Mouse (Mus musculus) heart, embryonic 11.5 days (tissue): Measurements from ENCODE around the gene Cyp20a1. TPM values are rescaled to one million over a fixed set of nuclear protein-coding genes. Genes with fewer than 3 reads are reported as not detected.
A peak's percentile ranks its signal among the peaks of the same experiment; 100 is the strongest.

Experiments
- ATAC-seq: fragments of 200-750 bp; cut with Nextera tagmentation; replicated peaks from 2 replicates; pipeline ENCODE4 v1.8.0; 2017; ENCODE audit warnings: moderate library complexity; ENCODE audit not compliant: insufficient number of reproducible peaks, low FRiP score, low TSS enrichment
- H3K27ac ChIP-seq: fragments of 300-500 bp; sonication (generic); 2 replicates; pipeline ENCODE4 v1.5.1; 2014; ENCODE audit warnings: mild to moderate bottlenecking, low read depth, low read length
- H3K27me3 ChIP-seq: fragments of 300-500 bp; sonication (generic); 2 replicates; pipeline ENCODE4 v1.6.1; 2014; ENCODE audit warnings: mild to moderate bottlenecking, low read length, mixed read lengths; ENCODE audit not compliant: control insufficient read depth, insufficient read depth
- H3K36me3 ChIP-seq: fragments of 300-500 bp; sonication (generic); 2 replicates; pipeline ENCODE4 v1.6.1; 2014; ENCODE audit warnings: mild to moderate bottlenecking, low read length, moderate library complexity, mixed read lengths; ENCODE audit not compliant: control insufficient read depth, insufficient read depth
- H3K4me1 ChIP-seq: fragments of 300-500 bp; sonication (generic); 2 replicates; pipeline ENCODE4 v1.6.1; 2014; ENCODE audit warnings: low read length; ENCODE audit not compliant: control insufficient read depth, insufficient read depth
- H3K4me2 ChIP-seq: fragments of 300-500 bp; sonication (generic); 2 replicates; pipeline ENCODE4 v1.6.1; 2014; ENCODE audit warnings: mild to moderate bottlenecking, moderate library complexity
- H3K4me3 ChIP-seq: fragments of 300-500 bp; sonication (generic); 2 replicates; pipeline ENCODE4 v1.5.1; 2014; ENCODE audit warnings: low read depth, low read length
- H3K9ac ChIP-seq: fragments of 300-500 bp; sonication (generic); 2 replicates; pipeline ENCODE4 v1.6.1; 2014; ENCODE audit warnings: mild to moderate bottlenecking, low read depth, low read length, moderate library complexity
- H3K9me3 ChIP-seq: fragments of 300-500 bp; sonication (generic); replicated peaks from 2 replicates; pipeline ENCODE4 v1.6.1; 2016; ENCODE audit warnings: low read length; ENCODE audit not compliant: control insufficient read depth
- WGBS: fragments of 180-500 bp; shearing (Covaris S2); extraction: QIAGEN DNeasy Blood & Tissue Kit; methylation state at CpG from one replicate; pipeline ENCODE4 v1.1.7; 2014; ENCODE audit not compliant: insufficient replicate concordance; 5-methylcytosine and 5-hydroxymethylcytosine counted together
- polyA plus RNA-seq: library from polyadenylated mRNA; unstranded; fragments of >200 nt; fragmentation: Nextera tagmentation; extraction: Ambion mirVana; gene quantifications from 2 replicates; pipeline ENCODE4 v1.2.1, GENCODE M21; 2014

Cyp20a1 gene
- polyA plus RNA-seq, result 23.6 and 28.8 TPM in 2 replicates

- H3K36me3 ChIP-seq, result peaks cover 6% of the 10 kb centered on the region
- whole genome bisulfite sequencing, result 2% methylated on average over 60 of the region's 60 CpGs
These were observed at the start of gene Cyp20a1 for GRCm38 (mm10) chr1:60342808-60343629. Gene Cyp20a1 (plus strand): TSS chr1:60343323.

GRCm38 (mm10) chr1:60293921-60294320, 49.2 kb upstream of the Cyp20a1 start:
- Histone ChIP-seq H3K4me1 (no peaks in the 10 kb centered on the region), H3K4me3 (no peak overlapping the region), H3K4me2 (no peak overlapping the region), H3K36me3 (peaks cover 9% of the 10 kb centered on the region; the same call in 1 of the 2 replicates), H3K9ac (no peak overlapping the region), H3K27me3 (no peaks in the 10 kb centered on the region), H3K9me3 (no peaks in the 10 kb centered on the region), H3K27ac (no peak overlapping the region)
- 73% methylated on average over 1 of the region's 1 CpGs for WGBS
- ATAC-seq, result no peak

More at GRCm38 (mm10) chr1:60342808-60343629, at the start of gene Cyp20a1:
- Histone ChIP-seq H3K27me3 (no peaks in the 10 kb centered on the region), H3K4me1 (peaks cover 10% of the 10 kb centered on the region; the same call in 1 of the 2 replicates), H3K4me3 (peak within 1 kb of the TSS; percentile 52), H3K9me3 (no peaks in the 10 kb centered on the region), H3K27ac (peak within 1 kb of the TSS; percentile 94), H3K4me2 (peak within 1 kb of the TSS; percentile 68), H3K9ac (peak within 1 kb of the TSS; percentile 71)
- peak; percentile 98 for ATAC-seq

GRCm38 (mm10) chr1:60343630-60344455, 720 bp downstream of the Cyp20a1 start:
- WGBS, result 13% methylated on average over 14 of the region's 14 CpGs
- H3K4me3 ChIP-seq, result peak overlapping the region; percentile 52
- 0 out of 2 replicates have a peak, but pooled peaks cover 3% of the 10 kb centered on the region for H3K36me3 ChIP-seq
- peak overlapping the region; percentile 94 for H3K27ac ChIP-seq
- H3K4me2 ChIP-seq, result peak overlapping the region; percentile 68
- peaks cover 10% of the 10 kb centered on the region; the same call in 1 of the 2 replicates for H3K4me1 ChIP-seq
- peak overlapping the region; percentile 71 for H3K9ac ChIP-seq
- no peaks in the 10 kb centered on the region for H3K27me3 ChIP-seq
- no peaks in the 10 kb centered on the region for H3K9me3 ChIP-seq
- ATAC-seq, result no peak

- peaks cover 5% of the 10 kb centered on the region; the same call in 1 of the 2 replicates for H3K9me3 ChIP-seq
- peaks cover 10% of the 10 kb centered on the region; the same call in 1 of the 2 replicates for H3K4me1 ChIP-seq
- no peak for ATAC-seq
- H3K9ac ChIP-seq, result no peak overlapping the region
- WGBS, result 69% methylated on average over 6 of the region's 6 CpGs
- no peaks in the 10 kb centered on the region for H3K27me3 ChIP-seq
- peak overlapping the region; percentile 3; the same call in 1 of the 2 replicates for H3K27ac ChIP-seq
- H3K4me3 ChIP-seq, result no peak overlapping the region
- 0 out of 2 replicates have a peak, but pooled peaks cover 3% of the 10 kb centered on the region for H3K36me3 ChIP-seq
- peak overlapping the region; percentile 68; the same call in 1 of the 2 replicates for H3K4me2 ChIP-seq
These were observed 1.5 kb downstream of the Cyp20a1 start for GRCm38 (mm10) chr1:60344670-60345069.

- Histone ChIP-seq H3K4me1 (peaks cover 10% of the 10 kb centered on the region; the same call in 1 of the 2 replicates), H3K36me3 (0 out of 2 replicates have a peak, but pooled peaks cover 3% of the 10 kb centered on the region), H3K9me3 (peaks cover 9% of the 10 kb centered on the region), H3K9ac (no peak overlapping the region), H3K4me3 (no peak overlapping the region), H3K4me2 (no peak overlapping the region; the same call in 1 of the 2 replicates), H3K27me3 (no peaks in the 10 kb centered on the region), H3K27ac (peak overlapping the region; percentile 66)
- no peak for ATAC-seq
- WGBS, result 30% methylated on average over 2 of the region's 2 CpGs
These were observed 2.6 kb downstream of the Cyp20a1 start for GRCm38 (mm10) chr1:60345712-60346111.

- Histone ChIP-seq H3K9me3 (peaks cover 9% of the 10 kb centered on the region), H3K27ac (no peak overlapping the region), H3K9ac (no peak overlapping the region), H3K4me1 (no peaks in the 10 kb centered on the region), H3K36me3 (peaks cover 9% of the 10 kb centered on the region), H3K4me2 (no peak overlapping the region), H3K4me3 (no peak overlapping the region), H3K27me3 (no peaks in the 10 kb centered on the region)
- ATAC-seq, result no peak
- WGBS, result 92% methylated on average over 5 of the region's 5 CpGs
These were observed 9.7 kb downstream of the Cyp20a1 start for GRCm38 (mm10) chr1:60352786-60353185.

GRCm38 (mm10) chr1:60361626-60362025, 18.5 kb downstream of the Cyp20a1 start:
- peaks cover 5% of the 10 kb centered on the region; the same call in 1 of the 2 replicates for H3K36me3 ChIP-seq
- ATAC-seq, result no peak
- H3K4me2 ChIP-seq, result no peak overlapping the region
- H3K4me3 ChIP-seq, result no peak overlapping the region
- H3K4me1 ChIP-seq, result no peaks in the 10 kb centered on the region
- H3K27ac ChIP-seq, result no peak overlapping the region
- H3K9me3 ChIP-seq, result no peaks in the 10 kb centered on the region
- WGBS, result 79% methylated on average over 1 of the region's 1 CpGs
- no peak overlapping the region for H3K9ac ChIP-seq
- H3K27me3 ChIP-seq, result no peaks in the 10 kb centered on the region

- ATAC-seq, result no peak
- H3K27me3 ChIP-seq, result no peaks in the 10 kb centered on the region
- H3K9ac ChIP-seq, result no peak overlapping the region
- no peak overlapping the region for H3K4me3 ChIP-seq
- no peaks in the 10 kb centered on the region for H3K4me1 ChIP-seq
- 0 out of 2 replicates have a peak, but pooled peaks cover 2% of the 10 kb centered on the region for H3K9me3 ChIP-seq
- peaks cover 29% of the 10 kb centered on the region for H3K36me3 ChIP-seq
- H3K4me2 ChIP-seq, result no peak overlapping the region
- no peak overlapping the region for H3K27ac ChIP-seq
- 96% methylated on average over 1 of the region's 1 CpGs for WGBS
These were observed 33.4 kb downstream of the Cyp20a1 start for GRCm38 (mm10) chr1:60376556-60376955.
